Mouse (Mus musculus) heart, postnatal 0 days (tissue): ENCODE measurements around the gene Baz2b.

ENCODE experiments used
- CTCF ChIP-seq: IDR thresholded peaks from 2 replicates; pipeline ENCODE4 v1.5.1; 2016; ENCODE audit warnings: antibody characterized with exemption, control low read depth, low read depth
- EP300 ChIP-seq: IDR thresholded peaks from 2 replicates; pipeline ENCODE4 v1.6.1; 2016; ENCODE audit warnings: antibody characterized with exemption, low read depth

DNA sequence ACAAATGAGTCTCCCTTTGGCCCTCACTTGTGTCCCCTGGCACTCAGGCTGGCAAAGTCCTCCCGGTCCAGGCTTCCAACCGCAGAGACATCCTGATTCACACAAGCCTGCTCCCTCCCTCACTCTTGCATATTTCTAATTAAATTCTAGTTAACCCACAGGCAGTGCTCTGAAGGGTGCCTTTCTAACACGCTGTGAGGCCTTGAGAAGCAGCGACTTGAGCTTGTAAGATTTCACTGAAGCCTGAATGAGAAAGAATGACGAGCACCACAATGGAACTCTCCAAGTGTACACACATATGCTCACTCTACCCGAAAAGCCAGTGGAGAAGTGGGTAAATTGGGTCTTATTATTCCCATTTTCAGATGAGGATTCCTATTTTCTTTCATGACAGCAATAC, 183.1 kb downstream of the Baz2b start:
- TF ChIP-seq EP300 (no peak), CTCF (no peak)
